Mouse (Mus musculus) heart, adult 2 months (tissue): Measurements from ENCODE around the gene Adprm.
"Not testable (repeated sequence)": the region's sequence is repeated elsewhere in the genome, so short reads cannot be mapped to it uniquely, and the experiment has no call there.

Experiments used
- CTCF ChIP-seq: fragments of 200-600 bp; IDR thresholded peaks from 2 replicates; pipeline ENCODE4 v1.8.1; 2022; ENCODE audit warnings: antibody characterized with exemption, mild to moderate bottlenecking, moderate library complexity
- EP300 ChIP-seq: fragments of 200-500 bp; IDR thresholded peaks from 2 replicates; pipeline ENCODE4 v1.6.1; 2011; ENCODE audit warnings: low read depth, low read length, control low read depth; ENCODE audit not compliant: insufficient read depth

GRCm38 (mm10) chr11:67092354-67092753, 40.0 kb upstream of the Adprm start:
- not testable (repeated sequence) for TF ChIP-seq EP300, CTCF
